Mouse (Mus musculus): Measurements from ENCODE around the gene Ydjc. TPM values are rescaled to one million over a fixed set of nuclear protein-coding genes. Genes with fewer than 3 reads are reported as not detected.

Ydjc gene
- total and polyA plus RNA-seq, 3 experiments: 54.3 to 70.9 (median 65.3) TPM

- Histone ChIP-seq H3K4me1 (ENCODE audit: control insufficient read depth in 1 of 2, insufficient read depth in 2 of 2) (no peaks in the 10 kb centered on the region), H3K9ac (ENCODE audit: insufficient read depth, low read depth) (no peak overlapping the region), H3K36me3 (replicated peaks in 1 of 2; ENCODE audit: control insufficient read depth in 1 of 2, insufficient read depth in 1 of 2, low read length in 1 of 2) (peaks cover 65 to 91% of the 10 kb centered on the region in 2 experiments), H3K9me3 (replicated peaks; ENCODE audit: low read length) (no peaks in the 10 kb centered on the region), H3K4me2 (ENCODE audit: insufficient read depth, low read depth, poor library complexity, severe bottlenecking) (no peak overlapping the region), H3K79me2 (replicated peaks; ENCODE audit: control insufficient read depth, extremely low read depth, insufficient read depth, poor library complexity, severe bottlenecking) (0 out of 2 replicates have a peak, but pooled peaks cover 2% of the 10 kb centered on the region), H3K4me3 (replicated peaks in 1 of 3; ENCODE audit: low read depth in 2 of 3, low read length in 2 of 3, poor library complexity in 1 of 3) (no peak overlapping the region), H3K27ac (ENCODE audit: insufficient read depth, low read depth) (no peak overlapping the region), H3K27me3 (replicated peaks) (no peaks in the 10 kb centered on the region)
- dilution Hi-C loops (cut with MboI; ENCODE audit: extremely low pct_ligation_motif_present, extremely low pct_unique_long_range_greater_than_20kb, low sequenced_read_pairs) (no loop called here), in situ Hi-C loops (cut with MboI; ENCODE audit: low pct_ligation_motif_present, low pct_unique_long_range_greater_than_20kb, low sequenced_read_pairs) (no loop called here)
- DNase-seq (ENCODE audit: extremely low read depth): no peak
- TF ChIP-seq USF1 (IDR thresholded peaks at IDR 0.05; ENCODE audit: low read depth, low read length) (no peak), ZNF384 (IDR thresholded peaks at IDR 0.05; ENCODE audit: low read depth, low read length) (no peak), MAZ (IDR thresholded peaks at IDR 0.05; ENCODE audit: low read depth, low read length) (no peak), ZMIZ1 (IDR thresholded peaks at IDR 0.05; ENCODE audit: low read depth, low read length) (no peak)
Measured at GRCm38 (mm10) chr16:17102630-17103220, 41.7 kb upstream of the Ydjc start.

- H3K27me3 ChIP-seq (replicated peaks): no peaks in the 10 kb centered on the region
- H3K4me2 ChIP-seq (ENCODE audit: insufficient read depth, low read depth, poor library complexity, severe bottlenecking): no peak overlapping the region
- DNase-seq (ENCODE audit: extremely low read depth): no peak
- H3K36me3 ChIP-seq (replicated peaks in 1 of 2; ENCODE audit: control insufficient read depth in 1 of 2, insufficient read depth in 1 of 2, low read length in 1 of 2): peaks cover 58 to 89% of the 10 kb centered on the region in 2 experiments
- TF ChIP-seq TBP (conservative IDR thresholded peaks at IDR 0.05; ENCODE audit: low read depth, low read length) (no peak), CHD1 (IDR thresholded peaks at IDR 0.05; ENCODE audit: low read depth, low read length) (no peak), PAX5 (IDR thresholded peaks at IDR 0.05; ENCODE audit: low read length) (no peak), E2F4 (IDR thresholded peaks at IDR 0.05; ENCODE audit: insufficient replicate concordance, low read depth, low read length) (no peak), UBTF (IDR thresholded peaks at IDR 0.05; ENCODE audit: low read depth, low read length) (no peak), BHLHE40 (IDR thresholded peaks at IDR 0.05; ENCODE audit: low read depth, low read length) (no peak), CHD2 (IDR thresholded peaks at IDR 0.05; ENCODE audit: low read length) (no peak), RAD21 (IDR thresholded peaks at IDR 0.05; ENCODE audit: low read depth, low read length) (no peak), IRF4 (IDR thresholded peaks at IDR 0.05; ENCODE audit: low read depth, low read length) (no peak), POLR2AphosphoS2 (IDR thresholded peaks at IDR 0.05; ENCODE audit: low read depth, low read length) (no peak), ETS1 (conservative IDR thresholded peaks at IDR 0.05; ENCODE audit: low read depth, low read length) (no peak), MEF2A (IDR thresholded peaks at IDR 0.05; ENCODE audit: borderline replicate concordance, low read depth, low read length) (no peak), NELFE (IDR thresholded peaks at IDR 0.05; ENCODE audit: low read depth, low read length) (no peak), KAT2A (IDR thresholded peaks at IDR 0.05; ENCODE audit: insufficient replicate concordance, low read length) (no peak)
- H3K4me1 ChIP-seq (ENCODE audit: control insufficient read depth in 1 of 2, insufficient read depth in 2 of 2): peaks cover 2 to 6% of the 10 kb centered on the region in 2 experiments; a peak in 2 of 4 replicates
- dilution Hi-C loops (cut with MboI; ENCODE audit: extremely low pct_ligation_motif_present, extremely low pct_unique_long_range_greater_than_20kb, low sequenced_read_pairs): no loop called here
- H3K9ac ChIP-seq (ENCODE audit: insufficient read depth, low read depth): no peak overlapping the region
- no peak overlapping the region for H3K4me3 ChIP-seq (replicated peaks in 1 of 3; ENCODE audit: low read depth in 2 of 3, low read length in 2 of 3, poor library complexity in 1 of 3)
- H3K9me3 ChIP-seq (replicated peaks; ENCODE audit: low read length): no peaks in the 10 kb centered on the region
- H3K27ac ChIP-seq (ENCODE audit: insufficient read depth, low read depth): no peak overlapping the region
- peaks cover 15% of the 10 kb centered on the region for H3K79me2 ChIP-seq (replicated peaks; ENCODE audit: control insufficient read depth, extremely low read depth, insufficient read depth, poor library complexity, severe bottlenecking)
- in situ Hi-C loops (cut with MboI; ENCODE audit: low pct_ligation_motif_present, low pct_unique_long_range_greater_than_20kb, low sequenced_read_pairs): no loop called here
Measured at GRCm38 (mm10) chr16:17104600-17104999, 39.8 kb upstream of the Ydjc start.

All from CH12.LX (cell line).